Mouse (Mus musculus) megakaryocyte, embryonic 14.5 days (primary cell): ENCODE results near the gene Grm7. TPM values are rescaled to one million over a fixed set of nuclear protein-coding genes. Genes with fewer than 3 reads are reported as not detected.

ENCODE experiments used
- H3K27me3 ChIP-seq: replicated peaks from 2 replicates; pipeline ENCODE3; 2012; ENCODE audit warnings: inconsistent platforms
- H3K36me3 ChIP-seq: replicated peaks from 2 replicates; pipeline ENCODE3; 2012; ENCODE audit warnings: low read length, inconsistent platforms, mixed read lengths
- H3K4me1 ChIP-seq: 2 replicates; pipeline ENCODE4 v1.6.1; 2012; ENCODE audit warnings: inconsistent platforms
- H3K4me3 ChIP-seq: replicated peaks from 2 replicates; pipeline ENCODE3; 2012; ENCODE audit warnings: moderate library complexity, mild to moderate bottlenecking, inconsistent platforms
- H3K9me3 ChIP-seq: 2 replicates; pipeline ENCODE4 v1.6.1; 2012; ENCODE audit warnings: inconsistent platforms
- FLI1 ChIP-seq: IDR thresholded peaks from 2 replicates; pipeline ENCODE4 v1.6.1; 2012; ENCODE audit warnings: low read length, inconsistent platforms, mixed read lengths
- GATA1 ChIP-seq: IDR thresholded peaks from 3 replicates; pipeline ENCODE4 v1.6.1; 2012; ENCODE audit warnings: mixed read lengths, low read length, inconsistent platforms, borderline replicate concordance
- polyA plus RNA-seq: library from polyadenylated mRNA; stranded (reverse); fragments of >175 nt; gene quantifications from 2 replicates; pipeline ENCODE4 v1.2.3, GENCODE M21; 2012; ENCODE audit warnings: low replicate concordance; ENCODE audit not compliant: insufficient read depth

Gene Grm7
- polyA plus RNA-seq, 1 experiment: not detected

DNA sequence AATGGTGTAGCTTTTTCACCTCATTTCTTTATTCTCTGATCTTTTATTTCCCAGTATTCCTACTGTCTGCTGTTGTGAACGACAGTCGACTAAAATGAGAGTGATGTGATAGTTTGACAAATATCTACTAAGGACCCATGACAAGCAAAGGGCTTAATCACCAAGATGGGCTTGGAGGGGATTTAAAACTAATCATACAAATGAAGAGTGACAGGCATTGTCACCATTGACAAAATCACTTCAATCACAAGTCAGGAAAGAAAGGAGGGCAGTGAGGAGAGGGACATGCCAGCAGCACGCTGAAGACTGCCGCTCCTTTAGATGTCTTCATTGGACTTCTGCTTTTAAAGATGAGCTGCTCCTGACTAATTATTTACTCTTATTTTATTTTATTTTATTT is 78.0 kb downstream of the Grm7 start:
- H3K4me3 ChIP-seq: no peak overlapping the region
- H3K36me3 ChIP-seq: no peaks in the 10 kb centered on the region
- H3K9me3 ChIP-seq: no peaks in the 10 kb centered on the region
- H3K4me1 ChIP-seq: no peaks in the 10 kb centered on the region
- no peaks in the 10 kb centered on the region for H3K27me3 ChIP-seq
- no peak for TF ChIP-seq FLI1
- no peak for TF ChIP-seq GATA1

- Histone ChIP-seq H3K4me3 (no peak overlapping the region), H3K27me3 (no peaks in the 10 kb centered on the region), H3K36me3 (no peaks in the 10 kb centered on the region), H3K4me1 (no peaks in the 10 kb centered on the region), H3K9me3 (no peaks in the 10 kb centered on the region; the same call in 1 of the 2 replicates)
- TF ChIP-seq GATA1 (no peak), FLI1 (no peak)
These were observed 88.5 kb downstream of the Grm7 start for GRCm38 (mm10) chr6:110733914-110734313.

GRCm38 (mm10) chr6:110743981-110744670 is 98.7 kb downstream of the Grm7 start:
- Histone ChIP-seq H3K36me3 (no peaks in the 10 kb centered on the region), H3K4me1 (no peaks in the 10 kb centered on the region), H3K4me3 (no peak overlapping the region), H3K27me3 (no peaks in the 10 kb centered on the region), H3K9me3 (no peaks in the 10 kb centered on the region)
- TF ChIP-seq GATA1 (no peak), FLI1 (no peak)

DNA sequence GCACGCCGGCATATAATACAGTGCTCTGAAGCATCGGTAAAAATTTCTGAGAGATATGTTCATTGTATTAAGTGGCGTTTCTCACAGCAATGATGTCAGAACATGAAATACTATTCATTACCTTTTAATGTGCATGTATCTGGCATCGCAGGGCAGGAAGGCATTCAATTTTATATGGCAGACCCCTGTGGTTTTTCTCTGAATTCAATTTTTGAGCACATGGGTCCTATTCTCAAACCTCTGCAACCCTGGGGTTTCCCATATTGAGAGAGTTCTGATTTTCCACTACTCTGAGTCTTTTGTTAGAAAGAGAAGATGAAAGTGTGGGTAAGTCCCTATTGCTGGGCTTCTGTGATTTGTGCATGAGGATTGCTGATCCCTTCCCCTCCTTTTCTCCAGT is 110.5 kb downstream of the Grm7 start:
- H3K36me3 ChIP-seq: no peaks in the 10 kb centered on the region
- no peak for TF ChIP-seq FLI1
- no peak for TF ChIP-seq GATA1
- no peaks in the 10 kb centered on the region for H3K4me1 ChIP-seq
- H3K9me3 ChIP-seq: no peaks in the 10 kb centered on the region
- no peak overlapping the region for H3K4me3 ChIP-seq
- H3K27me3 ChIP-seq: no peaks in the 10 kb centered on the region

DNA sequence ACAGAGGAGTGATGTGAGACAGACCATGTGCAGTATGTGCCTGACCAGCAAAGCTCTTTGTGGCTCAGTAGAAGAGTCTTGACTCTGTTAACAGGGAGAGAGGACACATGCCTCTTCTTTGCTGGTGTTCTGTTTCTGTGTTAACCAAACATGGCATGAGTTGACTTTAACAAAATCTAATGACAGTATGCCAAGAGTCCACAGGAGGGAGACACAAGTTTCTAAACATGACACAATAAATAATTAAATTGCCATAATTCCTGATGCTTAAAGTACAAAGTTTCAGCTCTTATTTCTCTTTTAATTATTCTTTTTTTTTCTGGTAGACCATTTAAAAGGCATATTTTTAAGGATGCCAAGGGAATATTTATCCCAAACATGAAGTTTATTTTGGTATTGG is 124.2 kb downstream of the Grm7 start:
- Histone ChIP-seq H3K4me3 (no peak overlapping the region), H3K9me3 (no peaks in the 10 kb centered on the region), H3K27me3 (no peaks in the 10 kb centered on the region), H3K36me3 (no peaks in the 10 kb centered on the region), H3K4me1 (no peaks in the 10 kb centered on the region)
- TF ChIP-seq GATA1 (no peak), FLI1 (no peak)

- H3K4me1 ChIP-seq: no peaks in the 10 kb centered on the region
- no peaks in the 10 kb centered on the region for H3K9me3 ChIP-seq
- no peak for TF ChIP-seq GATA1
- TF ChIP-seq FLI1: no peak
- H3K4me3 ChIP-seq: no peak overlapping the region
- no peaks in the 10 kb centered on the region for H3K27me3 ChIP-seq
- H3K36me3 ChIP-seq: no peaks in the 10 kb centered on the region
These were observed 127.3 kb downstream of the Grm7 start for GRCm38 (mm10) chr6:110772652-110773051.

DNA sequence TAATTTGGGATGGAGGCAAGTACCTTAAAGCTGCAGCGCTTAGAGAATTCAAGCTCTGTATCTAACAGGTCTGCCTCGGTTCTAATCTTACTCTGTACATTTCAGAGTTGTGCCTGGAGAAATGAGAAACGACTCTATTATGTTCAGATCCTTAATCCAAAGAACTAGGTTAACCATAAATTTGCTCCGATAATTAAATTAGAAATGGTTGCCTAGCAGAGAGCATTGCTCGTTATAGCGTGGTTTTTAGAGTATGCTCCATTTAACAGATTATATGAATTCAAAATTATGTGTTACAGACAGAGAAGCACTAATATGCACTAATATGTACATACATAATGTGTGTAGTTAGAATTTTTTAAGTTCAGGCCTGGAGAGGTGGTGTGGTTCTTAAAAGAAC is 130.7 kb downstream of the Grm7 start:
- Histone ChIP-seq H3K4me3 (no peak overlapping the region), H3K27me3 (no peaks in the 10 kb centered on the region), H3K9me3 (no peaks in the 10 kb centered on the region), H3K36me3 (no peaks in the 10 kb centered on the region), H3K4me1 (no peaks in the 10 kb centered on the region)
- no peak for TF ChIP-seq GATA1
- TF ChIP-seq FLI1: no peak

DNA sequence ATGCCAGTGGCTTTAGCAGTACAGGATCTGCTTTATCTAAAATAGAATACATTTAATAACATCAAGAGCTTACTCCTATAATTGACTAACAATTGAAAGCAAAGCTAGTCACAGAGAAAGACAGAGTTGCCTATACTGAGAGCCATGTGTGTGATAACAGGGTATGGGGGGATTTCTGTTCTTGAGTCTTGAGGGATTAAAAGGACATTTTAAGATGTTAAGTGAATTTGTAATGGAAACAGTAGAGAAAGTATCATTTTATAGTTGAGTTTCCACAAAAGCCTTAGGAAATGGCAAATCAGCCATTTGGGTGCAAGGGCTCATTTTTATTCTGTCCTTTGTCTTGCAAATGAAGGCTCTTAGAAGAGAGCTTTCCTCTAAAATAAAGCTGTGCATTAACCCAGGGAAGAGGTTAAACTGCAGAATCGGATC is 140.1 kb downstream of the Grm7 start:
- no peaks in the 10 kb centered on the region for H3K36me3 ChIP-seq
- H3K9me3 ChIP-seq: no peaks in the 10 kb centered on the region
- TF ChIP-seq FLI1: no peak
- TF ChIP-seq GATA1: no peak
- H3K4me3 ChIP-seq: no peak overlapping the region
- no peaks in the 10 kb centered on the region for H3K27me3 ChIP-seq
- no peaks in the 10 kb centered on the region for H3K4me1 ChIP-seq

DNA sequence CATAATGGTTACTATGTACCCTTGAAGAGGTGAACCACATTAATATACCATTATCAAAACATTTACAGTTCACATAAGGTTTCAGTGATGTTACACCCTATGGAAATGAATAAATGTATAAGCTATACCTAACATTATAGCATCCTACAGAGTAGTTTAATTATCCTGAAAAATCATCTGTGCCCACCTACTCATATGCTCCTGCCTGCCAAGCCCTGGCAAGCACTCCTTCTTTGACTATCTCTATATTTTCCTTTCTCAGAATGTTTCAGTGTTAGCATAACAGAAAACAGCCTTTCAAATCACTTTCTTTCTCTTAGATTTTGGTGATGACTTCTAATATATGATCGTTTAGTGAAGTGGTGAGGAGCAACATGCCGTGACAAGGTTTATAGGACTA is 147.3 kb downstream of the Grm7 start:
- Histone ChIP-seq H3K4me1 (no peaks in the 10 kb centered on the region), H3K36me3 (no peaks in the 10 kb centered on the region), H3K9me3 (no peaks in the 10 kb centered on the region), H3K4me3 (no peak overlapping the region), H3K27me3 (no peaks in the 10 kb centered on the region)
- TF ChIP-seq GATA1 (no peak), FLI1 (no peak)

DNA sequence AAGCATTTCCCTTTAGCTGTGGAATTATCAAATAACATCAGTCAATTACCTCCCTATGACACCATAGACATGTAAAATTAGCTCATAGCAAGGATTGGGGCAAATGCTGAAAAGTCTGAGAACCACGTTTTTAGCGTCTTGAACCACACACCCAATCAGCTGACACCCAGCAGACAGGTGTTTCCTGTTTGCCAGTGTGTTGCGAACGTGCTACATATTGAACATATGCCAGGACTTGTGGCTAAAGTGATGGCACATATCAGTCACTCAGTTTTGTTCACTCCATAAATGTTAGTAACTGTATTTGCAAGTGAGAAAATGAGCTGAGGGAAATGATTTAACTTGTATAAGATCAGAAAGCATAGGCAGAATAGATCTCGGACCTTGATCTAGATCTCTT is 162.1 kb downstream of the Grm7 start:
- Histone ChIP-seq H3K27me3 (no peaks in the 10 kb centered on the region), H3K9me3 (no peaks in the 10 kb centered on the region), H3K4me1 (no peaks in the 10 kb centered on the region), H3K36me3 (no peaks in the 10 kb centered on the region), H3K4me3 (no peak overlapping the region)
- TF ChIP-seq FLI1: no peak
- no peak for TF ChIP-seq GATA1

- no peak for TF ChIP-seq FLI1
- TF ChIP-seq GATA1: no peak
- no peaks in the 10 kb centered on the region for H3K27me3 ChIP-seq
- no peak overlapping the region for H3K4me3 ChIP-seq
- H3K9me3 ChIP-seq: no peaks in the 10 kb centered on the region
- no peaks in the 10 kb centered on the region for H3K4me1 ChIP-seq
- H3K36me3 ChIP-seq: no peaks in the 10 kb centered on the region
These were observed 166.8 kb downstream of the Grm7 start for GRCm38 (mm10) chr6:110812214-110812613.
